ENCODE assay signal across 15 mouse cellular contexts in the genomic region with DNA sequence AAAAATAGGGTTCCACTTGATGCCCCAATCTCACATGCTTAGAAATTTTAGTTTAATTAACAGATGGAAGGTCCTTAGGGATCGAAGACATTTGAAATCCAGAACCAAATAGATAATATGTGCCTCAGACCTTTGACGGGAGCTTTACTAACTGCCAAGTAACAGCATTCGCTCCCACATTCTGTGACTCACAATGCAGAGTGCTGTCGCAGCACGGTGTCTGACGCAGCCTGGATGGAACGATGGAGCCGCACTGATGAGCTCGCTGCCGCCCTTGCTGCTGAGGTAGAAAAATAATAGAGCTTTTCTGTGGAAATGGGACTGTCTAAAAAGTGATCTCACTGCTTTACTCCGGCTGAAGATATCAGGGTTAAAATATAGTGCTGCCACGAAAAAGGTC.
DNase-seq lines count a peak whose midpoint lies in the region.
"Had no signal": no experiment of that assay in that cellular context is flagged by ENCODE, and none has a peak within 500 bp of the region (broad histone marks: within the 10 kb centered on the region; RNA-seq: fewer than 3 reads in every experiment).

No protein-coding gene starts in this region.

- peak; percentile 10 to 65 for DNase-seq in frontal cortex, adult 2 months (ENCODE audit: extremely low spot score in 1 of 2, low spot score in 1 of 2)
- DNase-seq in frontal cortex, postnatal 10 days (ENCODE audit: low spot score in 2 of 2) = no peak
- peak; percentile 46 for DNase-seq in layer of hippocampus, adult 9-11 months
- DNase-seq in layer of hippocampus, postnatal 36 days = no peak
- DNase-seq in left cerebral cortex, postnatal 25 days (ENCODE audit: low spot score in 2 of 2) = peak; percentile 23 to 64
- DNase-seq in left cerebral cortex, adult 9 months (ENCODE audit: low spot score in 2 of 2) = no peak
- DNase-seq in brain, adult 2 months (ENCODE audit: low read depth, low spot score) = peak; percentile 82
- no peak for DNase-seq in cerebellum, postnatal 10 days
- DNase-seq: adrenal gland, postnatal 14 days; cerebellum, adult 18-20 months; cerebellum, adult 9-11 months; gastrocnemius, postnatal 10 days; heart, adult 18-20 months; heart, postnatal 10 days; heart, postnatal 4 days had no signal

- intact Hi-C loops in left cerebral cortex, postnatal 25 days (cut with DNase I) = no loop called here

Comparison
In these comparisons a context has a peak if more than half of its experiments do, and no peak if none do; other contexts are left out.
1. DNase-seq: peak in frontal cortex, adult 2 months (2 of 2), layer of hippocampus, adult 9-11 months (single experiment), left cerebral cortex, postnatal 25 days (2 of 2) and brain, adult 2 months (single experiment); none in frontal cortex, postnatal 10 days (0 of 2), layer of hippocampus, postnatal 36 days (0 of 2), left cerebral cortex, adult 9 months (0 of 2) and cerebellum, postnatal 10 days (0 of 2).